Mouse (Mus musculus) liver, postnatal 0 days (tissue): ENCODE results near the gene Akr1c13.

Source experiments
- CTCF ChIP-seq: sonication (generic); IDR thresholded peaks from 2 replicates; pipeline ENCODE4 v1.5.1; 2016; ENCODE audit warnings: antibody characterized with exemption, low read depth
- EP300 ChIP-seq: IDR thresholded peaks from 2 replicates; pipeline ENCODE4 v1.6.1; 2016; ENCODE audit warnings: antibody characterized with exemption, low read depth, mild to moderate bottlenecking

DNA sequence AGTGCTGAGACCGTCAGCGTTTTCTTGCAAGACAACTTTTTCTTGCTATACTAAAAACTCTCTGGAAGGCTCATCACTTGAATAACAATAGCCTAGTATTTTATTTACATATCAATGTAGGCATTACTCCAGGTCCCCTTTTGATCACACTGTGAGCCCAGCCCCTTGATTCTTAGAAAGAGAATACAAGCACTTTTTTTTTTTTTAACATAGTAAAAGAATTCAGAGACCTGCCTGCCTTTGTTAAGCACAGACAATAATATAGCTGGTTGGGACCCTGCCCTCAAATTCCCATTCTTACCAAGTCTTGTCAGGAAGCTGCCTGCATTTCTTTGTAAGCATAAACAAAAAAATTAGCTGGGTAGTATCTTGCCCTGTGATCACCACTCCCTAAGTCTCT lies 35.7 kb upstream of the Akr1c13 start:
- no peak for TF ChIP-seq CTCF
- no peak for TF ChIP-seq EP300
